Mouse (Mus musculus) heart, embryonic 14.5 days (tissue): ENCODE results near the gene Vps41. TPM values are rescaled to one million over a fixed set of nuclear protein-coding genes. Genes with fewer than 3 reads are reported as not detected.

Source experiments
- ATAC-seq: fragments of 200-750 bp; cut with Nextera tagmentation; 2 replicates; pipeline ENCODE4 v1.8.0; 2017; ENCODE audit warnings: low read depth, moderate TSS enrichment; ENCODE audit not compliant: insufficient number of reproducible peaks, insufficient read depth, low FRiP score
- H3K27ac ChIP-seq, 2 experiments: fragments of 200-500 bp in 1 of 2; fragments of 300-500 bp in 1 of 2; sonication (generic) in 1 of 2; replicated peaks in 1 of 2; 2 replicates each; pipeline ENCODE4 v1.5.1; 2012 to 2014; ENCODE audit warnings: low read depth in 2 of 2, low read length in 2 of 2, control low read depth in 1 of 2, mild to moderate bottlenecking in 1 of 2, mixed read lengths in 1 of 2; ENCODE audit not compliant: control insufficient read depth in 1 of 2, insufficient read depth in 1 of 2
- H3K27me3 ChIP-seq: fragments of 300-500 bp; sonication (generic); 2 replicates; pipeline ENCODE4 v1.6.1; 2014; ENCODE audit warnings: mild to moderate bottlenecking, low read length, control low read depth; ENCODE audit not compliant: control insufficient read depth, insufficient read depth
- H3K36me3 ChIP-seq: fragments of 300-500 bp; sonication (generic); 2 replicates; pipeline ENCODE4 v1.6.1; 2014; ENCODE audit warnings: mild to moderate bottlenecking, control low read depth, low read length, mixed read lengths; ENCODE audit not compliant: control insufficient read depth, insufficient read depth
- H3K4me1 ChIP-seq, 2 experiments: fragments of 200-500 bp in 1 of 2; fragments of 300-500 bp in 1 of 2; sonication (generic) in 1 of 2; 2 replicates each; pipeline ENCODE4 v1.6.1; 2012 to 2014; ENCODE audit warnings: low read length in 2 of 2, control low read depth in 1 of 2, mixed read lengths in 1 of 2; ENCODE audit not compliant: control insufficient read depth in 2 of 2, insufficient read depth in 2 of 2
- H3K4me2 ChIP-seq: fragments of 300-500 bp; sonication (generic); 2 replicates; pipeline ENCODE4 v1.6.1; 2014; ENCODE audit warnings: mild to moderate bottlenecking, low read length
- H3K4me3 ChIP-seq, 2 experiments: fragments of 200-500 bp in 1 of 2; fragments of 300-500 bp in 1 of 2; sonication (generic) in 1 of 2; 2 replicates each; pipeline ENCODE4 v1.5.1; 2012 to 2014; ENCODE audit warnings: low read length in 2 of 2, mild to moderate bottlenecking in 2 of 2, control low read depth in 1 of 2, low read depth in 1 of 2, moderate library complexity in 1 of 2; ENCODE audit not compliant: control insufficient read depth in 1 of 2, insufficient read depth in 1 of 2
- H3K9ac ChIP-seq: fragments of 300-500 bp; sonication (generic); 2 replicates; pipeline ENCODE4 v1.6.1; 2014; ENCODE audit warnings: mild to moderate bottlenecking, low read length
- H3K9me3 ChIP-seq: fragments of 300-500 bp; sonication (generic); 2 replicates; pipeline ENCODE4 v1.6.1; 2016; ENCODE audit warnings: low read length, control low read depth; ENCODE audit not compliant: control insufficient read depth
- WGBS: fragments of 180-500 bp; shearing (Covaris S2); extraction: QIAGEN DNeasy Blood & Tissue Kit; methylation state at CpG from one replicate; pipeline ENCODE4 v1.1.7; 2014; 5-methylcytosine and 5-hydroxymethylcytosine counted together
- polyA plus RNA-seq: library from polyadenylated mRNA; unstranded; fragments of >200 nt; fragmentation: Nextera tagmentation; extraction: Ambion mirVana; gene quantifications from 2 replicates; pipeline ENCODE4 v1.2.1, GENCODE M21; 2014

Gene Vps41
- polyA plus RNA-seq, 1 experiment from 2014 or later = 56.4 TPM

- Histone ChIP-seq H3K4me1 (no peaks in the 10 kb centered on the region), H3K27me3 (no peaks in the 10 kb centered on the region), H3K4me3 (no peak overlapping the region), H3K9ac (no peak overlapping the region), H3K36me3 (peaks cover 25% of the 10 kb centered on the region), H3K4me2 (no peak overlapping the region), H3K9me3 (peaks cover 9% of the 10 kb centered on the region), H3K27ac (no peak overlapping the region)
- WGBS = 86% methylated on average over 16 of the region's 16 CpGs
- no peak for ATAC-seq
These were observed 26.6 kb downstream of the Vps41 start for GRCm38 (mm10) chr13:18743575-18744265.

- H3K4me2 ChIP-seq = no peak overlapping the region
- H3K9me3 ChIP-seq = peaks cover 9% of the 10 kb centered on the region
- no peaks in the 10 kb centered on the region for H3K27me3 ChIP-seq
- H3K27ac ChIP-seq = no peak overlapping the region
- H3K36me3 ChIP-seq = peaks cover 25% of the 10 kb centered on the region
- 86% methylated on average over 4 of the region's 4 CpGs for WGBS
- H3K9ac ChIP-seq = no peak overlapping the region
- no peak for ATAC-seq
- H3K4me3 ChIP-seq = no peak overlapping the region
- H3K4me1 ChIP-seq = no peaks in the 10 kb centered on the region
These were observed 27.2 kb downstream of the Vps41 start for GRCm38 (mm10) chr13:18744266-18744652.

- Histone ChIP-seq H3K9ac (no peak overlapping the region), H3K27me3 (no peaks in the 10 kb centered on the region), H3K27ac (no peak overlapping the region), H3K36me3 (no peaks in the 10 kb centered on the region), H3K4me3 (no peak overlapping the region), H3K9me3 (no peaks in the 10 kb centered on the region), H3K4me1 (no peaks in the 10 kb centered on the region), H3K4me2 (no peak overlapping the region)
- WGBS = 82% methylated on average over 3 of the region's 3 CpGs
- no peak for ATAC-seq
These were observed 40.9 kb downstream of the Vps41 start for GRCm38 (mm10) chr13:18757958-18758357.

GRCm38 (mm10) chr13:18759361-18760056 lies 42.4 kb downstream of the Vps41 start:
- no peaks in the 10 kb centered on the region for H3K27me3 ChIP-seq
- H3K4me3 ChIP-seq = no peak overlapping the region
- ATAC-seq = no peak
- no peak overlapping the region for H3K9ac ChIP-seq
- WGBS = 88% methylated on average over 5 of the region's 5 CpGs
- H3K27ac ChIP-seq = no peak overlapping the region
- no peak overlapping the region for H3K4me2 ChIP-seq
- no peaks in the 10 kb centered on the region for H3K4me1 ChIP-seq
- no peaks in the 10 kb centered on the region for H3K36me3 ChIP-seq
- no peaks in the 10 kb centered on the region for H3K9me3 ChIP-seq

- no peak for ATAC-seq
- Histone ChIP-seq H3K27ac (no peak overlapping the region), H3K9ac (no peak overlapping the region), H3K4me2 (no peak overlapping the region), H3K27me3 (no peaks in the 10 kb centered on the region), H3K4me1 (no peaks in the 10 kb centered on the region), H3K4me3 (no peak overlapping the region), H3K36me3 (no peaks in the 10 kb centered on the region), H3K9me3 (no peaks in the 10 kb centered on the region)
- 81% methylated on average over 1 of the region's 1 CpGs for WGBS
These were observed 44.4 kb downstream of the Vps41 start for GRCm38 (mm10) chr13:18761452-18761851.

- WGBS = 37% methylated on average over 2 of the region's 2 CpGs
These were observed 50.8 kb downstream of the Vps41 start for GRCm38 (mm10) chr13:18767893-18768292.

GRCm38 (mm10) chr13:18768495-18768894 lies 51.4 kb downstream of the Vps41 start:
- ATAC-seq = no peak
- Histone ChIP-seq H3K4me1 (0 out of 4 replicates have a peak, but pooled peaks cover 0 to under 1% of the 10 kb centered on the region in 2 experiments), H3K4me2 (no peak overlapping the region), H3K9me3 (no peaks in the 10 kb centered on the region), H3K27ac (no peak overlapping the region), H3K36me3 (no peaks in the 10 kb centered on the region), H3K9ac (no peak overlapping the region), H3K4me3 (no peak overlapping the region), H3K27me3 (no peaks in the 10 kb centered on the region)
- WGBS = 82% methylated on average over 3 of the region's 3 CpGs

More at GRCm38 (mm10) chr13:18767893-18768292, 50.8 kb downstream of the Vps41 start:
- Histone ChIP-seq H3K4me1 (no peaks in the 10 kb centered on the region), H3K36me3 (no peaks in the 10 kb centered on the region), H3K9me3 (no peaks in the 10 kb centered on the region), H3K27ac (no peak overlapping the region), H3K4me3 (no peak overlapping the region), H3K9ac (no peak overlapping the region), H3K4me2 (no peak overlapping the region), H3K27me3 (no peaks in the 10 kb centered on the region)
- no peak for ATAC-seq
